Mouse (Mus musculus): ENCODE results near the gene Grasp. TPM values are rescaled to one million over a fixed set of nuclear protein-coding genes. Genes with fewer than 3 reads are reported as not detected.

Gene Grasp
- polyA plus RNA-seq, 1 experiment from 2014 or later: 3.8 TPM

DNA sequence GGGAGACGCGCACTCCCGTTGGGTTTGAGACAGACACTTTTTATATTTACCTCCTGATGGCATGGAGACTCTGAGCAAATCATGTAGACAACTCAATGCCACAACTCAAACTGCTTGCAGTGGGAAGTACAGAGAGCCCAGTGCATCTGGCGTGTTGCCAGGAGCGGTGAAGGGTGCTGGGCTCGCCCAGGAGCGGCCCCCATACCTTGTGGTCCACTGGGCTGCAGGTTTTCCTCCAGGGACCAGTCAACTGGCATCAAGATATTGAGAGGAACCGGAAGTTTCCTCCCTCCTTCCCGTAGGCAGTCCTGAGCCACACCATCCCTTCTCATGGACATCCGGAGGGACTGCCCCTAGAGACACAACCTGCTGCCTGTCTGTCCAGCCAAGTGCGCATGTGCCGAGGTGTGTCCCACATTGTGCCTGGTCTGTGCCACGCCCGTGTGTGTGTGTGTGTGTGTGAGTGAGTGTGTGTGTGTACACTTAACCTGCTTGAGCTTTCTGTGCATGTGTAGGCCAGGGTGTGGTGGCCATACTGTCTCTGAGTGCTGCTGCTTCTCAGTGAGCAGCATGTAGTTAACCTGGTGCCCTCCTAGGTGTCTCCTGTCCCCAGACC, 12.9 kb upstream of the Grasp start:
- Histone ChIP-seq H3K9ac (no peak overlapping the region), H3K36me3 (peaks cover 87% of the 10 kb centered on the region), H3K9me3 (no peaks in the 10 kb centered on the region), H3K4me3 (no peak overlapping the region), H3K4me2 (no peak overlapping the region), H3K4me1 (0 out of 2 replicates have a peak, but pooled peaks cover 5% of the 10 kb centered on the region), H3K27me3 (replicated peaks) (no peaks in the 10 kb centered on the region), H3K27ac (replicated peaks) (no peak overlapping the region)
- ATAC-seq (ENCODE audit: extremely low read depth, insufficient number of reproducible peaks, low FRiP score, low TSS enrichment): no peak
- WGBS: 89% methylated on average over 14 of the region's 14 CpGs

DNA sequence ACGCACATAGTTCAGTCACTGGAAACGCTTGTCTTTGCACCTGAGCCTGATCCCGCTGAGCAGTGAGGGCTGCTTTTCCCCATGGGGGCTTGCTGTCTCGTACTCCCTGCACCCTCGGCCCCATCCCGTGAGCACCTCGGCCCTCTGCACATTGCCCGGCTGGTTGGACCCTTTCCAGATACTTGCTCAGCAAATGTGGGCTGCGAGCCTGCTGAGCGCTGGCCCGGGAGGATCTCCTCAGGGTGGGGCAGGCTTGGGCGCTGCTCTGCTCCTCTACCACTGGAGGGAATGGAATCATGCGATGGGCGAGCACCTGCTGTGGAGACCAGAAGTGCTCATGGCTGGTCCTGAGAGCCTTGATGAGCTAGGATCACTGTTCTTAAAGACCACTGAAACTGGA, 11.6 kb upstream of the Grasp start:
- Histone ChIP-seq H3K4me3 (no peak overlapping the region), H3K27ac (replicated peaks) (no peak overlapping the region), H3K9ac (no peak overlapping the region), H3K27me3 (replicated peaks) (no peaks in the 10 kb centered on the region), H3K9me3 (no peaks in the 10 kb centered on the region), H3K4me2 (no peak overlapping the region), H3K36me3 (peaks cover 74% of the 10 kb centered on the region), H3K4me1 (0 out of 2 replicates have a peak, but pooled peaks cover 5% of the 10 kb centered on the region)
- 76% methylated on average over 14 of the region's 14 CpGs for WGBS
- ATAC-seq (ENCODE audit: extremely low read depth, insufficient number of reproducible peaks, low FRiP score, low TSS enrichment): no peak

DNA sequence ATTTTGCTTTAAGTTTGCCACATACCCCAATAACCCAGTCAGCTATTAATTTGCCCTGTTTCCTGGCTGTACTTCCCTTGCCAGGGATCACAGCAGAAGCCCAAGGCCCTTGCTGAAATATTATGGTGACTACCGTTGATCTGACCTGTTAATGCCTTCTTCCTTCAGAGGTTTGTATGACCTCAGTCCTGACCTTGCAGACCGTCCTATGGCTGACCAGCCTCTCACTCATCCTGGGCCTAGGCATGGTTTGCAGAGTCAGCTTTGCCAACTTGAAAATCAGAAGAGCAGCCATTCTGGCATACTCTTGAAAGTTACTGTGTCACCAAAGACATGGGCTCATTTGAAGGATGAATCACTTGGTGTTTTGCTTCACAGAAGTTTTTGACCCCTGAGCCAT, 8.9 kb upstream of the Grasp start:
- Histone ChIP-seq H3K4me3 (no peak overlapping the region), H3K9ac (no peak overlapping the region), H3K27ac (replicated peaks) (no peak overlapping the region), H3K4me1 (no peaks in the 10 kb centered on the region), H3K36me3 (peaks cover 49% of the 10 kb centered on the region), H3K27me3 (replicated peaks) (no peaks in the 10 kb centered on the region), H3K4me2 (no peak overlapping the region), H3K9me3 (no peaks in the 10 kb centered on the region)
- ATAC-seq (ENCODE audit: extremely low read depth, insufficient number of reproducible peaks, low FRiP score, low TSS enrichment): no peak
- WGBS: 57% methylated on average over 2 of the region's 2 CpGs

DNA sequence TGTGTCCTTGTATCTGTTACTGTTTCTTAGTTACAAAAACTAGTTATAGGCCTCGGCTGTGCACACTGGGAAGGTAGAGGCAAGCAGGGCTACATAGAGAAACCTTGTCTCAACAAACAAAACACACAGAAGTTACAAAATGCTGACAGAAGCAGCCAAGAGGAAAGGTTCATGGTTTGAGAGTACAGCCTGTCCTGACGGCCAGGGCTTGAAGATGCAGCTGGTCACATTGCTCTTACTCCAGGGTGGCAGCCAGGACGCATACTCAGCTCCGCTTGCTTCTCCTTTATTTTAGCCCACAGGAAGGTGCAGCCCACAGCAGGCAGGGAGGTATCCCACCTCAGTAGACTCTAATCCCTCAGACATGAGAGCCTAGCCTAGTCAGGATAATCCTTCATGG, 8.0 kb upstream of the Grasp start:
- Histone ChIP-seq H3K36me3 (peaks cover 40% of the 10 kb centered on the region), H3K4me1 (peaks cover 4% of the 10 kb centered on the region), H3K4me2 (no peak overlapping the region), H3K27ac (replicated peaks) (no peak overlapping the region), H3K9ac (no peak overlapping the region), H3K4me3 (no peak overlapping the region), H3K9me3 (no peaks in the 10 kb centered on the region), H3K27me3 (replicated peaks) (no peaks in the 10 kb centered on the region)
- no peak for ATAC-seq (ENCODE audit: extremely low read depth, insufficient number of reproducible peaks, low FRiP score, low TSS enrichment)
- WGBS: 82% methylated on average over 4 of the region's 4 CpGs

DNA sequence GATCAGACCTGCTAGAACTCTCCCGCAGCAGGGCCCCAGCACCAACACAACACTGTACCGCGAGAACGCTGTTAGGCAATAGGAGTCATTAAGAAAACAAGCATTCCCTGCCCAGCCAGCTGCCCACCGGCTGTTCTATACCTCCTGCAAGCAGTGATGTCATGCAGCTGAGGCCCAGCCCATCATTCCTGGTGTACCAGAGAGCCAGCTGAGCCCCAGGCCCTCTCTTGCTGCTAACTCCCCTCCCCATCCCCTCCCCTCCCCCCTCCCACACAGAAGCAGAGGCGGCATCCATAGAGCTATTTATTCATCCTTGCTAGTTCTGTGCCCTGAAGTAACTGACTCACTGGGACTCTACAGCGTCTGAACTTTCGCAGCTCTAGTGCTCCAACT, 3.1 kb upstream of the Grasp start:
- Histone ChIP-seq H3K4me2 (peak overlapping the region; percentile 66; the same call in 1 of the 2 replicates), H3K9ac (peak overlapping the region; percentile 70; the same call in 1 of the 2 replicates), H3K4me1 (peaks cover 40% of the 10 kb centered on the region), H3K36me3 (no peaks in the 10 kb centered on the region), H3K9me3 (no peaks in the 10 kb centered on the region), H3K4me3 (no peak overlapping the region), H3K27me3 (replicated peaks) (peaks cover 33% of the 10 kb centered on the region), H3K27ac (replicated peaks) (no peak overlapping the region)
- 7% methylated on average over 8 of the region's 8 CpGs for WGBS
- no peak for ATAC-seq (ENCODE audit: extremely low read depth, insufficient number of reproducible peaks, low FRiP score, low TSS enrichment)

DNA sequence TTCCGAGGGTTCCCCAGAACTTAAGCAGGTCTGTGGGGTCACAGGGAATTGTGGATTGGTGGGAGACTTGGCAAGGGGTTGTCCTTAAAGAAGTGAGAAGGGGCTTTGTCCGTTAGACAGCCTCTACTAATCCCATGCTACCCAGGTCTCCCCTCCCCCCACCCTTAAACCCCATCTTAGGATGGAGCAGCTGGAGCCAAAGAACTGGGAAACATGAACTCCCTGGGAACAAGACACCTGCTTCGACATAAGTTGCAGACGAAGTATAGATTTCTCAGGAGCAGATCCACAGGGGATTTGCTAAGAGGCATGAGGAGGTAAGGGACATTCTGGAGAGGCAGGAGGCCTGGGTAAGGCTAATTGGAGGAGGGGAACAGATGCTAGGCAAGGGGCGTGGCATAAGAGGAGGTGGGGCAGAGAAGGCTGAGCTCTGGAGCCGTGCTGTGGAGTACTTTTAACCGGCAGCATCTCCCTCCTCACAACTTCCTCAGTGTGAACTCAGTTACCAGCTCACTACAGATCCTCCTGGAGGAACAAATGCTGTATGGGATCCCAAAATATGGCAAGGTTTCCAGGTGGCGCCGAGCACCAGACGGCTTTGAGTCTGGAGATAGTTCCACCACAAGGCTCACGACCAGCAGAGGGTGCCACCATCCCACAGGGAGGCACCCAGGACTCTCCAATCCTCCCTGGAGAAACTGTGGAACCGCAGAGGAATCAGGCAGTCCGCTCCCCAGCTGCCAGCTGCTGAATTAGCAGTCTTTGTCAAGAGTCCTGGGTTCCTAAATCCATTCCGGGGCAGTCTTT, 2.5 kb upstream of the Grasp start:
- H3K4me1 ChIP-seq: peaks cover 41% of the 10 kb centered on the region
- no peaks in the 10 kb centered on the region for H3K9me3 ChIP-seq
- ATAC-seq (ENCODE audit: extremely low read depth, insufficient number of reproducible peaks, low FRiP score, low TSS enrichment): no peak
- peak overlapping the region; percentile 44 for H3K4me3 ChIP-seq
- peak overlapping the region; percentile 66 for H3K4me2 ChIP-seq
- WGBS: 4% methylated on average over 14 of the region's 14 CpGs
- no peak overlapping the region for H3K27ac ChIP-seq (replicated peaks)
- H3K36me3 ChIP-seq: no peaks in the 10 kb centered on the region
- H3K27me3 ChIP-seq (replicated peaks): peaks cover 35% of the 10 kb centered on the region
- peak overlapping the region; percentile 70 for H3K9ac ChIP-seq

DNA sequence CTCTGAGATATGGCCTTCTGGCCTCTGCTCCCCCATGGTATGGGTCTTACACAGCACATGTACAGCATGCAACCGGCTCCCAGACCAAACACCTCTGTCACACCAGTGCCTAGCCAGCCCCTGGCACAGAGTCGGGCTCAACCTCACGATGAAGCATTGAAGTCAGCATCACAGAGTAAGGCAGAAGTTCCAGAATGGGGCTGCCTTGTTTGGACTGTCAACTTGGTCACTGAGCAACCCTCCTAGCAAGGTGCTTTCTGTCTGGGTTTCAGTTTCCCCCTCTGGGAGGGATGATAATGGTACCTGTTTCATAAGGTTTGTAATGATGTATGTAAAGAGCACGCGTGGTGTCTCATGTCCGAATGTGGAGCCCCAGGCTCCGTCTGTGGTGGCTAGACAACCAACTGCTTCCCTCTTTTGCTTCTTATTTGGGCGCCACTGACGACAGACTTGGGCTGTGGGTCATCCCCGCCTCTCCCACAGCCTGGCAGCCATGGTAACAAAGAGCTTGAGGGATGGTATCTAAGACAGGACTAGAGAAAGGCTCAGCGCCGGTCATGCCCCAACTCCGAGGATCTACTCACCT, 998 bp upstream of the Grasp start:
- no peak overlapping the region for H3K27ac ChIP-seq (replicated peaks)
- H3K4me1 ChIP-seq: peaks cover 52% of the 10 kb centered on the region
- no peak overlapping the region; the same call in 1 of the 2 replicates for H3K4me3 ChIP-seq
- H3K27me3 ChIP-seq (replicated peaks): peaks cover 35% of the 10 kb centered on the region
- no peaks in the 10 kb centered on the region for H3K9me3 ChIP-seq
- 42% methylated on average over 13 of the region's 13 CpGs for WGBS
- no peak for ATAC-seq (ENCODE audit: extremely low read depth, insufficient number of reproducible peaks, low FRiP score, low TSS enrichment)
- H3K9ac ChIP-seq: no peak overlapping the region
- H3K36me3 ChIP-seq: no peaks in the 10 kb centered on the region
- peak overlapping the region; percentile 93; the same call in 1 of the 2 replicates for H3K4me2 ChIP-seq

DNA sequence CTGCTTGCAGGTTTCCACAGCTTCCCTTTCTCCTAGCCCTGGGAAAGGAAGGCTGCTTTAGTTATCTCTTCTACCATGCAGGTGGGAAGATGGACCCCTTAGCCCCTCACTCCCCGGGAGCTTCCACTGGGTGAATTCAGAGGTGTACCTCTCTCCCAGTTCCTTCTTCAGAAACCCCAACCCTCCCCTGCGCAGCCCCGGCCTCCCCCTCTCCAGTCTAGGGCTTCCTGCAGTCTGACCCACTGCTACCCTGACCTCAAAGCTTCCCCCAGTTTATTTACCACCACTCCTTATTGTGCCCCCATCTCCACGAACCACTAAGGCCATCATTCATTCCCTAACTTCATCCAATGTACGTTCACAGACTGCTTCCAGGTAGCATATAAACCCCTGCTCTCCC, 392 bp upstream of the Grasp start:
- Histone ChIP-seq H3K4me2 (peak overlapping the region; percentile 93), H3K4me3 (peak overlapping the region; percentile 88), H3K4me1 (peaks cover 58% of the 10 kb centered on the region), H3K27ac (replicated peaks) (no peak overlapping the region), H3K27me3 (replicated peaks) (peaks cover 35% of the 10 kb centered on the region), H3K9me3 (no peaks in the 10 kb centered on the region), H3K36me3 (0 out of 2 replicates have a peak, but pooled peaks cover under 1% of the 10 kb centered on the region), H3K9ac (peak overlapping the region; percentile 92)
- ATAC-seq (ENCODE audit: extremely low read depth, insufficient number of reproducible peaks, low FRiP score, low TSS enrichment): no peak
- 7% methylated on average over 5 of the region's 5 CpGs for WGBS

DNA sequence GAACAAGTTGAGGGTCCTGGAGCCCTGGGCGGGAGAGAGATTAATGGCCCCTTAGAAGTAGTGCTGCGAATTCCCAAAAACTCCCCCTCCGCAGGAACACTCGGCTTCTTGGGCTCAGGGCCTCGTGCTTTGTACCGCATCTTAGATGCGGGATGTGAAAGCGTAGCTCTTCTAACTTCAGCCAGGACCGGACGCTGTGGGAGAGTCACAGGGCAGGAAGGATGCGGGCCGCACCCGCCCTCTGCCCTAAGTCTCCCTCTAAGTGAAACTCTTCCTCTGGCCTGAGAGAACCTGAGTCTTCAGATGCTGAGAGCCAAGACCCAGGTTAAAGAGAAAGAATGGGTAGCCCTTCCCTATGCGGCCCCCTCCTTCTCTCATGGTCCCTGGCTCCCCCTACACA, 989 bp downstream of the Grasp start:
- 12% methylated on average over 14 of the region's 14 CpGs for WGBS
- peak overlapping the region; percentile 88 for H3K4me3 ChIP-seq
- H3K9me3 ChIP-seq: no peaks in the 10 kb centered on the region
- no peak for ATAC-seq (ENCODE audit: extremely low read depth, insufficient number of reproducible peaks, low FRiP score, low TSS enrichment)
- H3K9ac ChIP-seq: peak overlapping the region; percentile 92
- peaks cover 65% of the 10 kb centered on the region for H3K4me1 ChIP-seq
- peak overlapping the region; percentile 93 for H3K4me2 ChIP-seq
- H3K27ac ChIP-seq (replicated peaks): peak overlapping the region; percentile 84
- peaks cover 14% of the 10 kb centered on the region for H3K36me3 ChIP-seq
- peaks cover 35% of the 10 kb centered on the region for H3K27me3 ChIP-seq (replicated peaks)

DNA sequence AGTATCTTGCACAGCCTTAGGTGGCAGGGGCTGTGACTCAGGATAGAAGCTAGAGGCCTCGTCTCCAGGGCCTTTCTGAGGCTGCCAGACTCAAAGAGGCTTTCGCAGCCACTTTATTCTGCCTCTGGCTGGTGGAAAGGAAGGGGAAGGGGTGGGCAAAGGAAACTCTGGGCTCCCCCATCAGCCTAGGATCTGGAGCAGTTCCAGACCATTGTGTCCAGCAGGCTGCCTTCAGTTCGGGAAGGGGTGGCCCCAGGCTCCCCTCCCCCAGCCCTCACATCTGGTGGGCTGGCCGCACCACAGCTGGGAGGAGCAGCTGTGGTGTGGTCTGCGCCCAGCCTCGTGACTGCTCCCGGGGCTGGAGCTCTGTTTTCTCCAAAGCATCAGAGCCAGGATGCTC, 4.0 kb downstream of the Grasp start:
- 20% methylated on average over 7 of the region's 7 CpGs for WGBS
- peaks cover 39% of the 10 kb centered on the region for H3K27me3 ChIP-seq (replicated peaks)
- H3K9me3 ChIP-seq: no peaks in the 10 kb centered on the region
- 0 out of 2 replicates have a peak overlapping the region, but pooled peaks have one; percentile 15 for H3K9ac ChIP-seq
- peak overlapping the region; percentile 84 for H3K27ac ChIP-seq (replicated peaks)
- peak overlapping the region; percentile 3; the same call in 1 of the 2 replicates for H3K4me3 ChIP-seq
- H3K4me2 ChIP-seq: peak overlapping the region; percentile 41
- ATAC-seq (ENCODE audit: extremely low read depth, insufficient number of reproducible peaks, low FRiP score, low TSS enrichment): peak; percentile 32; the same call in 1 of the 2 replicates
- H3K4me1 ChIP-seq: peaks cover 53% of the 10 kb centered on the region
- peaks cover 40% of the 10 kb centered on the region for H3K36me3 ChIP-seq

DNA sequence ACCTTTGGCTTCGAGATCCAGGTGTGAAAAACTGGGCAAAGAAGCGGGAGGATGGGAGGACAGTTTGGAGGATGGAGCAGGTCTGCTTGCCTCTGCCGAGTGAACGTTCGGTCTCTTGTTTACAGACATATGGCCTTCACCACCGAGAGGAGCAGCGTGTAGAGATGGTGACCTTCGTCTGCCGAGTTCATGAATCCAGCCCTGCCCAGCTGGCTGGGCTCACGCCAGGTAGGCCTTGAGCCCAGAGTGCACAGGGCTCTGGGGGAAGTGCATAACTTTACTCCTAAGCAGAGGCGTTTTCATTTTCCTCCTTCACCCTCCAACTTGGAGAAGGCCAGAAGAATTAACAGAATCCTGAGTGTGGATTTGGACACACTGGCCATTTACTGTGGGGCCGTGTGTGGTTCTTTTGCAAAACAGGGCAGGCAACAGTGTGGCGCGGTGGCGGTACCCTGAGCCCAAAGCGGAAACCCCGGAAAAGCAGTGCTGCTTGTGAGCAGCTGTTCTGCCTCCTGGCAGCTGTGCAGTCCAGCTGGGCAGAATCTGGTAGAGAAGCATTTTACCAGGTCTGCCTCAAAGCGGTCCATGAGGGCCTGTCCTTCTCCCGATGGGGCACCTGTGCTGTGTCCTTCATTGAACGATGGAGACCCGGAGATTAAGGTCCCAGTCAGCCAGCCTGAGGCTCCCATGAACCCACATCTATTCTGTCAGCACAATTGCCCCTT, 5.0 kb downstream of the Grasp start:
- Histone ChIP-seq H3K4me2 (no peak overlapping the region), H3K27me3 (replicated peaks) (peaks cover 33% of the 10 kb centered on the region), H3K9ac (no peak overlapping the region), H3K4me3 (no peak overlapping the region), H3K9me3 (no peaks in the 10 kb centered on the region), H3K27ac (replicated peaks) (0 out of 2 replicates have a peak overlapping the region, but pooled peaks have one; percentile 84), H3K4me1 (peaks cover 52% of the 10 kb centered on the region), H3K36me3 (peaks cover 40% of the 10 kb centered on the region)
- 80% methylated on average over 21 of the region's 21 CpGs for WGBS
- ATAC-seq (ENCODE audit: extremely low read depth, insufficient number of reproducible peaks, low FRiP score, low TSS enrichment): no peak

Measured in heart, embryonic 13.5 days (tissue).